Mouse (Mus musculus) olfactory bulb, adult 2 months (tissue): ENCODE data around the gene Pipox.

ENCODE experiments used
- CTCF ChIP-seq: fragments of 200-500 bp; IDR thresholded peaks from 2 replicates; pipeline ENCODE4 v1.5.1; 2012; ENCODE audit warnings: low read depth, mild to moderate bottlenecking, low read length, moderate library complexity; ENCODE audit not compliant: insufficient read depth
- POLR2A ChIP-seq: fragments of 200-500 bp; IDR thresholded peaks from 2 replicates; pipeline ENCODE4 v1.6.1; 2012; ENCODE audit warnings: mild to moderate bottlenecking, low read depth, low read length, moderate library complexity; ENCODE audit not compliant: insufficient read depth

GRCm38 (mm10) chr11:77875269-77875668, 18.6 kb downstream of the Pipox start:
- TF ChIP-seq CTCF (no peak), POLR2A (no peak)
